Mouse (Mus musculus) adrenal gland, postnatal 14 days (tissue): Measurements from ENCODE around the gene Ap4s1. TPM values are rescaled to one million over a fixed set of nuclear protein-coding genes. Genes with fewer than 3 reads are reported as not detected.
A peak's percentile ranks its signal among the peaks of the same experiment; 100 is the strongest.
"Not testable (repeated sequence)": the region's sequence is repeated elsewhere in the genome, so short reads cannot be mapped to it uniquely, and the experiment has no call there.

ENCODE experiments used
- DNase-seq: peaks from one replicate; pipeline ENCODE4 v3.0.0; 2021; ENCODE audit warnings: mixed read lengths
- long read RNA-seq, 2 experiments: library from polyadenylated mRNA; stranded (forward); transcript quantifications; one replicate each; pipeline ENCODE4 v2.0.0; 2021
- total RNA-seq: library from RNA; stranded (reverse); gene quantifications from 2 replicates; pipeline ENCODE4 v1.2.3, GENCODE M21; 2021

Ap4s1 gene
- 22.6 and 24.3 TPM in 2 replicates for total RNA-seq
- long read RNA-seq, experiment 1, partial matches to known transcripts: 0 of 3 reads
- long read RNA-seq, experiment 1, other reads (novel, unspliced or antisense): 3 of 3 reads
- long read RNA-seq, experiment 2, partial matches to known transcripts: 0 of 2 reads
- long read RNA-seq, experiment 2, other reads (novel, unspliced or antisense): 2 of 2 reads

GRCm38 (mm10) chr12:51690893-51691844 is at the start of gene Ap4s1:
TSS of gene Ap4s1 (plus strand) at chr12:51691033.
- peak; percentile 83 for DNase-seq

- DNase-seq: peak; percentile 24
These were observed 49.0 kb upstream of the Ap4s1 start for GRCm38 (mm10) chr12:51641871-51642270.

- not testable (repeated sequence) for DNase-seq
These were observed 41.4 kb upstream of the Ap4s1 start for GRCm38 (mm10) chr12:51649401-51649800.

GRCm38 (mm10) chr12:51655944-51656465 is 34.8 kb upstream of the Ap4s1 start:
- no peak for DNase-seq

DNA sequence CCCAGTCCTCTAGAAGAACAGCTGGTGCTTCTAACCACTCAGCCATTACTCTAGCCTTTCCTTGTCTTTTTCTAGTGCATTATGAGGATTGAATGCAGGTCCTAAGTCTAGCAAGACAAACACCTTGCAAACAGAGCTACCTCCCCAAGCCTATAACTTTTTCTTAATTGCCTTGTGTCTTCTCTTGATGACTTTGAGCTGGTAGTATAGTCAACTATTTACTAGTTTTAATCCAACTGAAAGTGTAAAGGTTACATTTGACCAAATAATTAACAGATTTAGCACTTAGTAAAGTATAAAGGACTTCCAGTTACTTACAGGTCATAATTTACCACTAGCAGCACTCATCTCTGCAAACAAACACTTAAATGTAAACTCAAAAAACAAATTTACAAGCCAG is 27.8 kb upstream of the Ap4s1 start:
- DNase-seq: no peak

DNA sequence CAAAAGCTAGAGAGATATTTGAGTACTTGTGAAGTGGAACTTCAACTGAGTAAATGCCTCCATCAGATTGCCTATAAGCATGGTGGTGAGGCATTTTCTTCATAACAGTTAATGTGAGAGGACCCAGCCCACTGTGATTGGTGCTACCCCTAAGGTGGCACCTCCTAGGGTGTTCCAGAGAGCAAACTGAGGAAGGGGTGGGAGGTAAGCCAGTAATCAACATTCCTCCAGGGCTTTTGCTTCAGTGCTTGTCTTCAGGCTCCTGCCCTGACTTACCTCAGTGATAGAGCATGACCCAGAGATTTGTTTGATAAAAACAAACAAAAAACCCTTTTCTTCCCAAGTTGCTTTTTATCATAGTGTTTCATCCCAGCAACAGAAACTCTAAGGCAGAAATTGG is 26.9 kb upstream of the Ap4s1 start:
- no peak for DNase-seq

- no peak for DNase-seq
These were observed 24.0 kb upstream of the Ap4s1 start for GRCm38 (mm10) chr12:51666708-51667430.

DNA sequence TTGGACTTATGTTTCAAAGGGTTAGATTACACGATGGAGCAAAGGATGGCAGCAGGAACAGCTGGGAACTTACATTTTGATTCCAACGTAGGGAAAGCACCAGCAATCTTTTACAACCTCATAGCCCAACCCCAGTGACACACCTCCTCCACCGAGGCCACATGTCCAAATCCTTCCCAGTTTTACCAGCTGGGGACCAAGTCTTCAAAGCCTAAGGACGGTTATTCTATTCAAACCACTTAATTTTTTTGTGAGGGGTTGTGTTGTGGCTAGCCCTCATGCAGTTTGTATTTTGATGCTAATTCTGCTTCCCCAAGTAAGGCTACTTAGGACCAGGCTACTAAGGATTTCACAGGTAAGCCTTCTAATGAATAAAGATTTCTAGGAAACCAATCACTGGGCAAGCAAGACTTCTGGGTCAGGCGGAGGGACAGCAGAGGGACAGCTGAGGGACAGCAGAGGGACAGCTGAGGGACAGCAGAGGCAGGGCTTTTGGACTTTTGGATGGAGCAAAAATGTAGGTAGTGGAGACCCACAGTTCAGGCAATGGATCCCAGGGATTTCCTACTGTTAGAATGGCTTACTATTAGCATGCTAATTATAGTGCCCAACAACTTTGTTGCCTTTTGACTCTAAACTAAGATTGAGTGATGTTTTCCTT is 19.5 kb upstream of the Ap4s1 start:
- no peak for DNase-seq

- DNase-seq: no peak
These were observed 17.6 kb upstream of the Ap4s1 start for GRCm38 (mm10) chr12:51673270-51673669.

DNA sequence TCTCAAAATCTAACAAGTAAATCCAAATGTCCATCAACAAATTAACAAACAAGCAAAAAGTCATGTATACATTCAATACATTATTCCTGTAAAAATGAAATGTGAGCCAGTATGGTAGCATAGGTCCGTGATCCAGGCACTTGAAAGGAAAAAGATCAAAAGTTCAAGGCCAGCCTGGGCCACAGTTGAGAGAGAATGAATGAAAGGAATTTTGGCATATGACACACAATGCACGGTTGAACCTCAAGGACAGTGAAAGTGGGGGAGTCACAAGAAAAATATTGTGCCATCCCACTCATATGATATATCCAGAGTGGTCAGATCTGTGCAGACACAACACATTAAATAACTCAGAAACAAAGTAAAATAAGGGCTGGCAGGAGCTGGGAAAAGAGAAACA is 14.4 kb upstream of the Ap4s1 start:
- DNase-seq: peak; percentile 38

- no peak for DNase-seq
These were observed 12.0 kb upstream of the Ap4s1 start for GRCm38 (mm10) chr12:51678844-51679243.

- no peak for DNase-seq
These were observed 2.3 kb upstream of the Ap4s1 start for GRCm38 (mm10) chr12:51688546-51688945.

GRCm38 (mm10) chr12:51691845-51692632 is 1.2 kb downstream of the Ap4s1 start, which contains the start of gene Strn3:
TSS of gene Strn3 (minus strand) at chr12:51691897.
- DNase-seq: peak; percentile 98

DNA sequence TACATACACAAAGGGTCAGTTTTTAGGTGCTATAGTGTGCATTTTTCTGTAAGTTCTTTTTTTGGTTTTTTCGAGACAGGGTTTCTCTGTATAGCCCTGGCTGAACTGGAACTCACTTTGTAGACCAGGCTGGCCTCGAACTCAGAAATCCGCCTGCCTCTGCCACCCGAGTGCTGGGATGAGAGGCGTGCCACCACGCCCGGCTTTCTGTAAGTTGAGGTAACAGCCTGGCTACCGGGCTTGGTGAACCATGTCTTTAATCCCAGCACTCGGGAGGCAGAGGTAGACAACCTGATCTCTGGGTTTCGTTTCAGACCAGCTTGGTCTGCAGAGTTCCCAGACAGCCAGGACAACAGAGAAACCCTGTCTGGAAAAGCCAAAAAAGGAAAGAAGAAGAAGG is 2.0 kb downstream of the Ap4s1 start:
- not testable (repeated sequence) for DNase-seq

DNA sequence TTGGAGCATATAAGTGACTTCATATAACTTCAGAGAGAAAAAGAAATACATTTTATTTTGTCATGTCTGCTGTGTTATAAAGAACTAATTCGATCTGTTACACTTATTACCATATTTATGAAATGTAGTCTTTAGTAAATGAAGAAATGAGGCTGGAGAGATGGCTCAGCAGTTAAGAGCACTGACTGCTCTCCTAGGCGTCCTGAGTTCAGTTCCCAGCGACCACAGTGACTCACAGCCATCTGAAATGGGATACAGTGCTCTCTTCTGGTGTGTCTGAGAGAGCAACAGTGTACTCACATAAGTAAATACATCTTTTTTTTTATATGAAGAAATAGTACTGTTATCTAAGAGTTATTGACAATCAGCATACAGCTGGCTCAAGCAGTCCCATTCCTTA is 2.6 kb downstream of the Ap4s1 start:
- DNase-seq: no peak

- DNase-seq: no peak
These were observed 3.3 kb downstream of the Ap4s1 start for GRCm38 (mm10) chr12:51694096-51694495.

DNA sequence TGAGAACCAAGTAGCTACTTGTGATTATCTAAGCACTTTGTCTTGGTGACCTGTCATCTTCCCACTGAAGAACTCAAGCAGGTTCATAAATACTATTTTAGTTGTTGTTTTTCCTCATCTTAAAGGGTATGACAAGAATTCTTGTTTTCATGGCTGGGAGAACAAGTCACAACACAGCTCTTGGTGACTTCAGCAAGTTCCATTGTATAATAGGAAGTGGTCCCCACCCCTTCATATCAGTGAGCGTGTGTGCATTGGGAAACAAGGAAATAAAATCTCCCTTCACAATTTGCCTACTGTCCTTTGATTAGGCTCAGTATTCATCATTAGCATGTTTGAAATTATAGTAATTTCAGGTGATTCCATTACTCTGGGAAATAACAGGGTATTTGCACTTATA is 4.1 kb downstream of the Ap4s1 start:
- DNase-seq: no peak

DNA sequence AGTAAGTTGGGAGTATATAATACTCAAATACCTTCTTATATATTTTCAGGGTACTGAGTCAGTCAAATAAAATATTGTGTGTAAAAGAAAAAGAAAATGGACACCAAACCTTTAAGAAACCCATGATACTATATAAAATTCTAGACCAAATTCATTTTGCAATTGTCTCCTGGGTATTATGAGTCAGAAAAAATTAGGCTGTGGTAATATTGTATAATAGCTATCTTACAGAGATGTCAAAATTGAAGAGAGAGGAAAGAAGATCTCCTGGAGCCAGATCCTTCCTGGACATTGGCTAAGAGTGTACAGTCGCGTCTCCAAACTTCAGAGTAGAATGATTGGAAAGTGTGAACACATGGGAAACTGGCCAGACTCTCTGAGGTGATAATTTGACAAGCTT is 5.3 kb downstream of the Ap4s1 start:
- DNase-seq: no peak

DNA sequence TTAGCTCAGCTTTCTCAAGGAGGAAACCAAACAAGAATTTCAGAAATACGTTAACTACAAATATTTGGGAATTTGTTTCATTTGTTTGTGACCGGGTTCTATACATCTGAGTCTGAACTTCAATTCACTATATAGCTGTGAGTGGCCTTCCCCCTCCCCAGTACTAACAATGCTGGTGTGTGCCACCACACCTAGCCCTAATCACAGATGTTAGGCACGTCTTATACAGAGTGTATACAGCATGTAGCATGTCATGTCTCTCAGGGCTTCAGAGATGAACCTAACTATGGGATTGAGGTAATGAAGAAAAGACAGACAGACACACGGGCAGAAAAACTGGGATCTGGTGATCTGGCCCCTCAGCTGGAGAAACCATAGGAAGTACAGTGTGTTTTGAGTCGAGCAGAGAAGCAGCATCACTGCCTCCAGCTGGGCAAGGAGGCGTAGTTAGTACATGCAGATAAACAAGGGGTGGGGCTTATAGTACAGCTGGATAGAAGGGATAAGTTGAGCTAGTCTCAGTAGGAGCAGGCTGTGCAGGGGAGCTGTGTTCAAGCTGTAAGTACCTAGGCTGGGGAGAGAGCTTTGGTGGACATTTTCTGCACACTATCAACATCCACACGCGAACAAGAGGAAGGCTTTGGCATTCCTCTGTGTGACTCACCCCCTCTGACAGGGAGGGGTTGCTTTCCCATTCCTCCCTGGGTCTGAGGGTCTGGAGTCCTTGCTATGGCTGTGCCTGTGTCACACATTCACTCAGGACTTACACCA is 9.0 kb downstream of the Ap4s1 start:
- no peak for DNase-seq

GRCm38 (mm10) chr12:51701723-51702122 is 10.9 kb downstream of the Ap4s1 start:
- DNase-seq: no peak
